Mouse (Mus musculus): ENCODE measurements around the gene Atn1. TPM values are rescaled to one million over a fixed set of nuclear protein-coding genes. Genes with fewer than 3 reads are reported as not detected.

Gene Atn1
- polyA plus RNA-seq, 1 experiment from 2014 or later: 6.6 TPM

GRCm38 (mm10) chr6:124701338-124701737 is 55.0 kb downstream of the Atn1 start:
- TF ChIP-seq EP300 (optimal IDR thresholded peaks at IDR 0.05) (no peak), CTCF (IDR thresholded peaks at IDR 0.05; ENCODE audit: low read depth) (peak; percentile 52)
- no peaks in the 10 kb centered on the region for H3K9me3 ChIP-seq (ENCODE audit: control insufficient read depth, low read length)
- ATAC-seq (ENCODE audit: low FRiP score, low TSS enrichment) (no peak), DNase-seq (ENCODE audit: low spot score) (no peak)
- H3K36me3 ChIP-seq (ENCODE audit: control insufficient read depth, insufficient read depth, low read length): peaks cover 17% of the 10 kb centered on the region; the same call in 1 of the 2 replicates
- H3K27me3 ChIP-seq (ENCODE audit: control insufficient read depth, insufficient read depth, low read length): no peaks in the 10 kb centered on the region
- no peaks in the 10 kb centered on the region for H3K4me1 ChIP-seq (replicated peaks; ENCODE audit: control insufficient read depth, insufficient read depth)
- no peak overlapping the region for H3K4me2 ChIP-seq (replicated peaks; ENCODE audit: low read depth)
- H3K9ac ChIP-seq (ENCODE audit: low read length): no peak overlapping the region
- 66% methylated on average over 8 of the region's 8 CpGs for WGBS
- no peak overlapping the region for H3K4me3 ChIP-seq (ENCODE audit: low read depth, low read length)
- no peak overlapping the region for H3K27ac ChIP-seq (replicated peaks)

DNA sequence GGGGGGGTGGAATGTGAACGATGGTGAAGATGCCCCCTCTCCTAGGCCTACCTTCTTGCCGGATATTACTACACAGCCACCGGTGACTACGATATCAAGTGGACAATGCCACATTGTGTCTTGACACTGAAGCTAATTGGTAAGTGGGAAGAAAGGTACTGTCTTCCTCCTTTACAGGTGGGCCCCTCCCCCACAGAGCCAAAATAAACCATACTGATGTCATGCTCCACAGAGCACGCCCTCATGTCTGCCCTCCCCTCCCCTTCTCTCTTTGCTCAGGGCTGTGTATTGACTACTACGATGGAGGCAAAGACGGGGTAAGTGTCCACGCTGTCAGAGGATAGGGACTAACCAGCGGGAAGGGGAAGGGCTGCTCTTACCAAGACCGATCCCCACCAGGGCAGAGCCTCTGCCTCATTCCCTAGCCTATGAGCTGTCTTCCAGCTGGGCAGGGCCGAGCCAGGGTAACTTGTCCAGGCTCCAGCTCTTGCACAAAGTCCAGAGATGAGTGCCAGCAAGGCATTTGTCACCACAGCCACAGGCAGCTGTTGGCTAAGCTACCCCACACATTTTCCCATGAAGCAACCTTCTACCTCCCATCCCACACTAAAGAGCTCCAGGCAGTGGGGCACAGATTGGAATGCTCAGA is 56.2 kb downstream of the Atn1 start:
- no peaks in the 10 kb centered on the region for H3K27me3 ChIP-seq (ENCODE audit: control insufficient read depth, insufficient read depth, low read length)
- H3K4me3 ChIP-seq (ENCODE audit: low read depth, low read length): no peak overlapping the region
- no peak overlapping the region for H3K4me2 ChIP-seq (replicated peaks; ENCODE audit: low read depth)
- ATAC-seq (ENCODE audit: low FRiP score, low TSS enrichment) (peak; percentile 46), DNase-seq (ENCODE audit: low spot score) (peak; percentile 48)
- no peaks in the 10 kb centered on the region for H3K9me3 ChIP-seq (ENCODE audit: control insufficient read depth, low read length)
- H3K36me3 ChIP-seq (ENCODE audit: control insufficient read depth, insufficient read depth, low read length): peaks cover 17% of the 10 kb centered on the region; the same call in 1 of the 2 replicates
- no peaks in the 10 kb centered on the region for H3K4me1 ChIP-seq (replicated peaks; ENCODE audit: control insufficient read depth, insufficient read depth)
- TF ChIP-seq CTCF (IDR thresholded peaks at IDR 0.05; ENCODE audit: low read depth): no peak
- no peak for TF ChIP-seq EP300 (optimal IDR thresholded peaks at IDR 0.05)
- H3K9ac ChIP-seq (ENCODE audit: low read length): no peak overlapping the region
- H3K27ac ChIP-seq (replicated peaks): no peak overlapping the region
- 70% methylated on average over 11 of the region's 11 CpGs for WGBS

- Histone ChIP-seq H3K27me3 (ENCODE audit: control insufficient read depth, insufficient read depth, low read length) (no peaks in the 10 kb centered on the region), H3K4me2 (replicated peaks; ENCODE audit: low read depth) (no peak overlapping the region), H3K4me3 (ENCODE audit: low read depth, low read length) (no peak overlapping the region), H3K4me1 (replicated peaks; ENCODE audit: control insufficient read depth, insufficient read depth) (0 out of 2 replicates have a peak, but pooled peaks cover 2% of the 10 kb centered on the region), H3K27ac (replicated peaks) (no peak overlapping the region), H3K36me3 (ENCODE audit: control insufficient read depth, insufficient read depth, low read length) (peaks cover 11% of the 10 kb centered on the region; the same call in 1 of the 2 replicates), H3K9me3 (ENCODE audit: control insufficient read depth, low read length) (no peaks in the 10 kb centered on the region), H3K9ac (ENCODE audit: low read length) (no peak overlapping the region)
- DNase-seq (ENCODE audit: low spot score) (no peak), ATAC-seq (ENCODE audit: low FRiP score, low TSS enrichment) (no peak)
- TF ChIP-seq CTCF (IDR thresholded peaks at IDR 0.05; ENCODE audit: low read depth) (no peak), EP300 (optimal IDR thresholded peaks at IDR 0.05) (no peak)
- WGBS: 90% methylated on average over 4 of the region's 4 CpGs
Observed at GRCm38 (mm10) chr6:124699366-124699765, 57.0 kb downstream of the Atn1 start.

DNA sequence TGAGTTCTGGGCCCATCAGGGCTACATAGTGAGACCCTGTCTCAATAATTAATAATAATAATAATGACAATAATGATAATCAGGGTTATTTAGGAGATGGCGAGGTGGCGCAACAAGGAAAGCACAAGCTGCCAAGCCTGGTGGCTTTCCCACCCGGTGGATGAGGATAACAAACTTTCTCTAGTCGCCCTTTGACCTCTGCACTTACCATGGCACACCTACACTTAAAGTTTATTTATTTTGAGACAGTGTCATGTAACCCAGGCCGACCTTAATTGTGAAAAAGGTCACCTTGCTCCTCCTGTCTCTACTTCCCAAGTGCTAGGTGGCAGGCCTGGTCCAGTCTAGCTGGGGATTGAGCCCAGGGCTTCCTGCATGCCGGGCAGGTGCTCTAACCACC is 57.6 kb downstream of the Atn1 start:
- H3K4me1 ChIP-seq (replicated peaks; ENCODE audit: control insufficient read depth, insufficient read depth): 0 out of 2 replicates have a peak, but pooled peaks cover 2% of the 10 kb centered on the region
- H3K27me3 ChIP-seq (ENCODE audit: control insufficient read depth, insufficient read depth, low read length): no peaks in the 10 kb centered on the region
- DNase-seq (ENCODE audit: low spot score) (no peak), ATAC-seq (ENCODE audit: low FRiP score, low TSS enrichment) (no peak)
- no peaks in the 10 kb centered on the region for H3K9me3 ChIP-seq (ENCODE audit: control insufficient read depth, low read length)
- no peak overlapping the region for H3K4me3 ChIP-seq (ENCODE audit: low read depth, low read length)
- H3K27ac ChIP-seq (replicated peaks): no peak overlapping the region
- 69% methylated on average over 6 of the region's 6 CpGs for WGBS
- H3K4me2 ChIP-seq (replicated peaks; ENCODE audit: low read depth): no peak overlapping the region
- H3K36me3 ChIP-seq (ENCODE audit: control insufficient read depth, insufficient read depth, low read length): peaks cover 9% of the 10 kb centered on the region; the same call in 1 of the 2 replicates
- no peak for TF ChIP-seq EP300 (optimal IDR thresholded peaks at IDR 0.05)
- no peak for TF ChIP-seq CTCF (IDR thresholded peaks at IDR 0.05; ENCODE audit: low read depth)
- H3K9ac ChIP-seq (ENCODE audit: low read length): no peak overlapping the region

GRCm38 (mm10) chr6:124696441-124697150 is 59.7 kb downstream of the Atn1 start:
- H3K4me1 ChIP-seq (replicated peaks; ENCODE audit: control insufficient read depth, insufficient read depth): 0 out of 2 replicates have a peak, but pooled peaks cover 2% of the 10 kb centered on the region
- H3K27me3 ChIP-seq (ENCODE audit: control insufficient read depth, insufficient read depth, low read length): no peaks in the 10 kb centered on the region
- H3K4me3 ChIP-seq (ENCODE audit: low read depth, low read length): no peak overlapping the region
- no peaks in the 10 kb centered on the region for H3K9me3 ChIP-seq (ENCODE audit: control insufficient read depth, low read length)
- TF ChIP-seq EP300 (optimal IDR thresholded peaks at IDR 0.05): no peak
- no peak for TF ChIP-seq CTCF (IDR thresholded peaks at IDR 0.05; ENCODE audit: low read depth)
- DNase-seq (ENCODE audit: low spot score) (no peak), ATAC-seq (ENCODE audit: low FRiP score, low TSS enrichment) (no peak)
- H3K4me2 ChIP-seq (replicated peaks; ENCODE audit: low read depth): no peak overlapping the region
- H3K27ac ChIP-seq (replicated peaks): no peak overlapping the region
- H3K36me3 ChIP-seq (ENCODE audit: control insufficient read depth, insufficient read depth, low read length): 0 out of 2 replicates have a peak, but pooled peaks cover 4% of the 10 kb centered on the region
- no peak overlapping the region for H3K9ac ChIP-seq (ENCODE audit: low read length)
- 88% methylated on average over 7 of the region's 7 CpGs for WGBS

Data from stomach, postnatal 0 days (tissue).